Mouse (Mus musculus) forebrain, embryonic 14.5 days (tissue): ENCODE measurements around the gene Nat8. TPM values are rescaled to one million over a fixed set of nuclear protein-coding genes. Genes with fewer than 3 reads are reported as not detected.
A peak's percentile ranks its signal among the peaks of the same experiment; 100 is the strongest.
"Not testable (repeated sequence)": the region's sequence is repeated elsewhere in the genome, so short reads cannot be mapped to it uniquely, and the experiment has no call there.

Experiments used
- ATAC-seq: fragments of 200-750 bp; cut with Nextera tagmentation; 2 replicates; pipeline ENCODE4 v1.8.0; 2017; ENCODE audit warnings: mild to moderate bottlenecking, moderate library complexity
- DNase-seq: peaks from one replicate; pipeline ENCODE4 v3.0.0-alpha.2; 2015; ENCODE audit warnings: low spot score
- H3K27ac ChIP-seq: fragments of 300-500 bp; sonication (generic); 2 replicates; pipeline ENCODE4 v1.5.1; 2014; ENCODE audit warnings: low read depth, mild to moderate bottlenecking, control low read depth, low read length, moderate library complexity
- H3K27me3 ChIP-seq: fragments of 300-500 bp; sonication (generic); replicated peaks from 2 replicates; pipeline ENCODE4 v1.6.1; 2014; ENCODE audit warnings: low read length, control low read depth, mixed read lengths; ENCODE audit not compliant: control insufficient read depth, insufficient read depth
- H3K36me3 ChIP-seq: fragments of 300-500 bp; sonication (generic); 2 replicates; pipeline ENCODE4 v1.6.1; 2014; ENCODE audit warnings: low read length, control low read depth; ENCODE audit not compliant: control insufficient read depth, insufficient read depth
- H3K4me1 ChIP-seq: fragments of 300-500 bp; sonication (generic); 2 replicates; pipeline ENCODE4 v1.6.1; 2014; ENCODE audit warnings: antibody characterized with exemption, low read length, control low read depth; ENCODE audit not compliant: control insufficient read depth, insufficient read depth
- H3K4me2 ChIP-seq: fragments of 300-500 bp; sonication (generic); 2 replicates; pipeline ENCODE4 v1.6.1; 2014; ENCODE audit warnings: mild to moderate bottlenecking, control low read depth, low read length
- H3K4me3 ChIP-seq: fragments of 300-500 bp; sonication (generic); 2 replicates; pipeline ENCODE4 v1.5.1; 2014; ENCODE audit warnings: low read depth, low read length, control low read depth
- H3K9ac ChIP-seq: fragments of 300-500 bp; sonication (generic); 2 replicates; pipeline ENCODE4 v1.6.1; 2014; ENCODE audit warnings: mild to moderate bottlenecking, low read length, control low read depth, moderate library complexity
- H3K9me3 ChIP-seq: fragments of 300-500 bp; sonication (generic); replicated peaks from 2 replicates; pipeline ENCODE4 v1.6.1; 2016; ENCODE audit warnings: low read length, control low read depth, mixed read lengths; ENCODE audit not compliant: control insufficient read depth
- WGBS: fragments of 180-500 bp; shearing (Covaris S2); extraction: QIAGEN DNeasy Blood & Tissue Kit; methylation state at CpG from one replicate; pipeline ENCODE4 v1.1.7; 2014; 5-methylcytosine and 5-hydroxymethylcytosine counted together
- polyA plus RNA-seq: library from polyadenylated mRNA; unstranded; fragments of >200 nt; fragmentation: Nextera tagmentation; extraction: Ambion mirVana; gene quantifications from 2 replicates; pipeline ENCODE4 v1.2.1, GENCODE M21; 2014

Nat8 gene
- polyA plus RNA-seq, 1 experiment from 2014 or later: not detected

GRCm38 (mm10) chr6:85839982-85840381 is 8.1 kb upstream of the Nat8 start:
- DNase-seq: peak; percentile 68

GRCm38 (mm10) chr6:85838674-85839073 is 6.8 kb upstream of the Nat8 start:
- Histone ChIP-seq H3K4me1 (no peaks in the 10 kb centered on the region), H3K27me3 (no peaks in the 10 kb centered on the region), H3K36me3 (no peaks in the 10 kb centered on the region), H3K4me2 (no peak overlapping the region), H3K27ac (no peak overlapping the region), H3K9ac (no peak overlapping the region), H3K4me3 (no peak overlapping the region), H3K9me3 (no peaks in the 10 kb centered on the region)
- ATAC-seq (no peak), DNase-seq (no peak)
- WGBS: 23% methylated on average over 8 of the region's 8 CpGs

More at GRCm38 (mm10) chr6:85839982-85840381, 8.1 kb upstream of the Nat8 start:
- 8% methylated on average over 4 of the region's 4 CpGs for whole genome bisulfite sequencing
- H3K36me3 ChIP-seq: no peaks in the 10 kb centered on the region
- no peaks in the 10 kb centered on the region for H3K4me1 ChIP-seq
- H3K27me3 ChIP-seq: no peaks in the 10 kb centered on the region
- no peaks in the 10 kb centered on the region for H3K9me3 ChIP-seq
- no peak overlapping the region for H3K27ac ChIP-seq
- H3K4me3 ChIP-seq: no peak overlapping the region
- no peak overlapping the region for H3K4me2 ChIP-seq
- H3K9ac ChIP-seq: no peak overlapping the region
- ATAC-seq: no peak

- H3K27ac ChIP-seq, H3K27me3 ChIP-seq, H3K36me3 ChIP-seq, H3K4me1 ChIP-seq, H3K4me3 ChIP-seq, H3K9ac ChIP-seq, H3K4me2 ChIP-seq, H3K9me3 ChIP-seq: not testable (repeated sequence)
- ATAC-seq (peak; percentile 62), DNase-seq (peak; percentile 74)
- 2% methylated on average over 12 of the region's 12 CpGs for WGBS
Measured at GRCm38 (mm10) chr6:85837307-85837706, 5.4 kb upstream of the Nat8 start.

- H3K27ac ChIP-seq, H3K9me3 ChIP-seq, DNase-seq, H3K4me2 ChIP-seq, H3K27me3 ChIP-seq, H3K9ac ChIP-seq, H3K4me3 ChIP-seq, H3K4me1 ChIP-seq, H3K36me3 ChIP-seq, ATAC-seq: not testable (repeated sequence)
- WGBS: 22% methylated on average over 8 of the region's 9 CpGs
Measured at GRCm38 (mm10) chr6:85836827-85837226, 4.9 kb upstream of the Nat8 start.

- not testable (repeated sequence) for H3K4me3 ChIP-seq, H3K9ac ChIP-seq, H3K27me3 ChIP-seq, H3K27ac ChIP-seq, ATAC-seq, H3K36me3 ChIP-seq, H3K4me1 ChIP-seq, H3K4me2 ChIP-seq, H3K9me3 ChIP-seq, DNase-seq
- WGBS: 73% methylated on average over 5 of the region's 5 CpGs
Measured at GRCm38 (mm10) chr6:85836098-85836497, 4.2 kb upstream of the Nat8 start.

GRCm38 (mm10) chr6:85835104-85835503 is 3.2 kb upstream of the Nat8 start:
- not testable (repeated sequence) for H3K27ac ChIP-seq, DNase-seq, H3K9me3 ChIP-seq, H3K4me2 ChIP-seq, H3K27me3 ChIP-seq, H3K4me3 ChIP-seq, H3K36me3 ChIP-seq, ATAC-seq, H3K9ac ChIP-seq, H3K4me1 ChIP-seq
- WGBS: 88% methylated on average over 1 of the region's 2 CpGs

DNA sequence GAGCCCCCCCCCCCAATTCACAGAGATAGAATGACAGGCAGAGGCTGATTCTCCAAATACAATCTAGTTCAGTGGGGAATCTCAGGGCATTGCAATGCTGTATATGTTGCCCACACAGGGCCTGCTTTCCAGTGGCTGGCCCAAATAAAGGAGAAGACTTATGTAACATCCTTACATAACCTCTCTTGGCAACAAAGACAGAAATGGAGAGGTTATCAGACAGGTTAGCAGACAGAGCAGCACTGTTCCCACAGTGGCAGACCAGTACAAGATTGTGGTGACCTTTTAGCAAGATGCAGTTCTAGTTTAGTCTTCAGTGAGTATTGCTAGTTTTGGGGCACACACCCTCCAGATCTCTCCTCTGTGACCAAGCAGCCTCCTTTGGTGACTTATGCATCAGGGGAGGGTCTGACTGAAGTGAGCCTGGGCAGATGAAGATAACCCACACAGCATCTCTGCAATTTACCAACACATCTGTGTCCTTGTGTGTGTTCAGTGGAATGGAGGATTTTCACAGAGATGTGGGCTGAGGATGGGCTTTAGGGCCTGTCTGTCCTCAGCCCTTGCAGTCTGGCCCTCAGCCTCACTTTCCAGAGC is 2.7 kb upstream of the Nat8 start:
- not testable (repeated sequence) for H3K27me3 ChIP-seq, H3K9ac ChIP-seq, H3K27ac ChIP-seq, H3K36me3 ChIP-seq, H3K9me3 ChIP-seq, H3K4me1 ChIP-seq, DNase-seq, H3K4me3 ChIP-seq, ATAC-seq, H3K4me2 ChIP-seq

GRCm38 (mm10) chr6:85829462-85829861 is 2.4 kb downstream of the Nat8 start:
- no peak overlapping the region for H3K4me3 ChIP-seq
- no peak overlapping the region for H3K27ac ChIP-seq
- no peaks in the 10 kb centered on the region for H3K4me1 ChIP-seq
- no peaks in the 10 kb centered on the region for H3K9me3 ChIP-seq
- ATAC-seq: no peak
- no peaks in the 10 kb centered on the region for H3K36me3 ChIP-seq
- WGBS: 64% methylated on average over 1 of the region's 1 CpGs
- no peak overlapping the region for H3K9ac ChIP-seq
- no peaks in the 10 kb centered on the region for H3K27me3 ChIP-seq
- H3K4me2 ChIP-seq: no peak overlapping the region
- DNase-seq: no peak

DNA sequence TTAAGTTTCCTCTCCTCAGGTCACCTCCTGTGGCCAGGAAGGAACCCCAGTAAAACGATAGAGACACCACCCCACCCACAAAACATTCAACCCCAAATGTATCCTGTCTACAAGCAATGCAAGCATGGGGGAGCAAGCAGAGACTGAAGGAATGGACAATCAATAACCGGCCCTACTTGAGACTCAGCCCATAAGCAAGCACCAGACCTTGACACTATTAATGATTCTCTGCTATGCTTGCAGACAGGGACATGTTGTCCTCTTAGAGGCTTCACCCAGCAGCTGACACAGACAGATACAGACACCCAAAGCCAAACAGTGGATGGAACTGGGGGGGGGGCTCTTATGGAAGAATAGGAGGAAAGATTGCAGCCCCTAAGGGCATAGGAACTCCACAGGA is 6.0 kb downstream of the Nat8 start:
- Histone ChIP-seq H3K27me3 (no peaks in the 10 kb centered on the region), H3K36me3 (no peaks in the 10 kb centered on the region), H3K27ac (no peak overlapping the region), H3K4me3 (no peak overlapping the region), H3K9ac (no peak overlapping the region), H3K9me3 (no peaks in the 10 kb centered on the region), H3K4me2 (no peak overlapping the region), H3K4me1 (no peaks in the 10 kb centered on the region)
- 93% methylated on average over 2 of the region's 2 CpGs for WGBS
- ATAC-seq: no peak
- no peak for DNase-seq
